Mouse (Mus musculus): ENCODE measurements around the gene Sacs. TPM values are rescaled to one million over a fixed set of nuclear protein-coding genes. Genes with fewer than 3 reads are reported as not detected.

Gene Sacs
- polyA plus RNA-seq, 1 experiment: 2.7 TPM

GRCm38 (mm10) chr14:61229763-61230162 is 91.5 kb downstream of the Sacs start:
- TF ChIP-seq CTCF (IDR thresholded peaks at IDR 0.05; ENCODE audit: control insufficient read depth, insufficient read depth, insufficient read length) (no peak), CEBPB (IDR thresholded peaks at IDR 0.05; ENCODE audit: low read depth) (no peak), MAX (IDR thresholded peaks at IDR 0.05) (no peak), MYOG (IDR thresholded peaks at IDR 0.05; ENCODE audit: control insufficient read depth, extremely low read depth, insufficient read length) (no peak), MYOD1 (IDR thresholded peaks at IDR 0.05; ENCODE audit: control insufficient read depth, insufficient read length, low read depth) (no peak), USF1 (IDR thresholded peaks at IDR 0.05; ENCODE audit: low read depth) (no peak), FOSL1 (IDR thresholded peaks at IDR 0.05; ENCODE audit: insufficient read depth, low read length, poor library complexity, severe bottlenecking) (no peak)
- no peaks in the 10 kb centered on the region for H3K79me2 ChIP-seq (ENCODE audit: control insufficient read depth, insufficient read depth)
- no peaks in the 10 kb centered on the region for H3K27me3 ChIP-seq (ENCODE audit: control insufficient read depth, insufficient read depth, insufficient read length)
- H3K4me3 ChIP-seq (ENCODE audit: insufficient read depth, poor library complexity, severe bottlenecking): no peak overlapping the region
- no peak overlapping the region for H3ac ChIP-seq (ENCODE audit: control insufficient read depth, insufficient read length, low read depth)
- no peaks in the 10 kb centered on the region for H3K36me3 ChIP-seq (ENCODE audit: control insufficient read depth, insufficient read depth)
- no peaks in the 10 kb centered on the region for H3K79me3 ChIP-seq (ENCODE audit: low read depth)

GRCm38 (mm10) chr14:61230179-61230578 is 91.9 kb downstream of the Sacs start:
- TF ChIP-seq USF1 (IDR thresholded peaks at IDR 0.05; ENCODE audit: low read depth) (no peak), FOSL1 (IDR thresholded peaks at IDR 0.05; ENCODE audit: insufficient read depth, low read length, poor library complexity, severe bottlenecking) (no peak), CTCF (IDR thresholded peaks at IDR 0.05; ENCODE audit: control insufficient read depth, insufficient read depth, insufficient read length) (no peak), MAX (IDR thresholded peaks at IDR 0.05) (no peak), CEBPB (IDR thresholded peaks at IDR 0.05; ENCODE audit: low read depth) (no peak), MYOD1 (IDR thresholded peaks at IDR 0.05; ENCODE audit: control insufficient read depth, insufficient read length, low read depth) (no peak), MYOG (IDR thresholded peaks at IDR 0.05; ENCODE audit: control insufficient read depth, extremely low read depth, insufficient read length) (no peak)
- Histone ChIP-seq H3K79me2 (ENCODE audit: control insufficient read depth, insufficient read depth) (no peaks in the 10 kb centered on the region), H3K27me3 (ENCODE audit: control insufficient read depth, insufficient read depth, insufficient read length) (no peaks in the 10 kb centered on the region), H3K4me3 (ENCODE audit: insufficient read depth, poor library complexity, severe bottlenecking) (no peak overlapping the region), H3K36me3 (ENCODE audit: control insufficient read depth, insufficient read depth) (no peaks in the 10 kb centered on the region), H3K79me3 (ENCODE audit: low read depth) (no peaks in the 10 kb centered on the region), H3ac (ENCODE audit: control insufficient read depth, insufficient read length, low read depth) (no peak overlapping the region)

DNA sequence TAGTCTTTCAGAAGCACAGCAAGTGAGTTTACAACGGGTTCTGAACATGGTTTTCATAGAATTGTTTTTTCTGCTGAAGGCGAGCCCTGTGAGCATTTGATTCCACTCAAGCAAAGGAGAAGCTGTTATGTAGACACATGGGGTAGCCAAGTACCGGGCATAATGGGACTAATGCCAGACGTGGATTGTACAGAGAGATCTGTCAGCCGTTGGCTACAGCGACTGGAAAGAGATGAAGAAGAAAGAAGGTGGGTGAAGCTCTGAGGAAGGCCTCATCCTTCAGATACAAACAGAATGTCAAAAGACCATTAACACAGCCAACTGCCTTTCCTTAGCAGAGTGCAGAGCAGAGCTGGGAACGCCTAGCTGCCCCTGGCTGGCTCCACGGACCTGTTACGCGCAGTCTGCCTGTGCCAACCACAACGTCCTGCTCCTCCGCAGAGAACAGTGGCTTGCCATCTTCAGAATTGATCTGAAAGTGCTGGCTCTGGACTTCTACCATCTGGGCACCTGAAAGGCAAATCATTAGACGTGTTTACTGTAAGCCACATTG is 93.8 kb downstream of the Sacs start:
- Histone ChIP-seq H3K79me2 (ENCODE audit: control insufficient read depth, insufficient read depth) (no peaks in the 10 kb centered on the region), H3K27me3 (ENCODE audit: control insufficient read depth, insufficient read depth, insufficient read length) (no peaks in the 10 kb centered on the region), H3ac (ENCODE audit: control insufficient read depth, insufficient read length, low read depth) (no peak overlapping the region), H3K79me3 (ENCODE audit: low read depth) (no peaks in the 10 kb centered on the region), H3K36me3 (ENCODE audit: control insufficient read depth, insufficient read depth) (no peaks in the 10 kb centered on the region), H3K4me3 (ENCODE audit: insufficient read depth, poor library complexity, severe bottlenecking) (no peak overlapping the region)
- TF ChIP-seq MYOD1 (IDR thresholded peaks at IDR 0.05; ENCODE audit: control insufficient read depth, insufficient read length, low read depth) (no peak), MYOG (IDR thresholded peaks at IDR 0.05; ENCODE audit: control insufficient read depth, extremely low read depth, insufficient read length) (no peak), FOSL1 (IDR thresholded peaks at IDR 0.05; ENCODE audit: insufficient read depth, low read length, poor library complexity, severe bottlenecking) (no peak), CTCF (IDR thresholded peaks at IDR 0.05; ENCODE audit: control insufficient read depth, insufficient read depth, insufficient read length) (no peak), CEBPB (IDR thresholded peaks at IDR 0.05; ENCODE audit: low read depth) (no peak), USF1 (IDR thresholded peaks at IDR 0.05; ENCODE audit: low read depth) (no peak), MAX (IDR thresholded peaks at IDR 0.05) (no peak)

DNA sequence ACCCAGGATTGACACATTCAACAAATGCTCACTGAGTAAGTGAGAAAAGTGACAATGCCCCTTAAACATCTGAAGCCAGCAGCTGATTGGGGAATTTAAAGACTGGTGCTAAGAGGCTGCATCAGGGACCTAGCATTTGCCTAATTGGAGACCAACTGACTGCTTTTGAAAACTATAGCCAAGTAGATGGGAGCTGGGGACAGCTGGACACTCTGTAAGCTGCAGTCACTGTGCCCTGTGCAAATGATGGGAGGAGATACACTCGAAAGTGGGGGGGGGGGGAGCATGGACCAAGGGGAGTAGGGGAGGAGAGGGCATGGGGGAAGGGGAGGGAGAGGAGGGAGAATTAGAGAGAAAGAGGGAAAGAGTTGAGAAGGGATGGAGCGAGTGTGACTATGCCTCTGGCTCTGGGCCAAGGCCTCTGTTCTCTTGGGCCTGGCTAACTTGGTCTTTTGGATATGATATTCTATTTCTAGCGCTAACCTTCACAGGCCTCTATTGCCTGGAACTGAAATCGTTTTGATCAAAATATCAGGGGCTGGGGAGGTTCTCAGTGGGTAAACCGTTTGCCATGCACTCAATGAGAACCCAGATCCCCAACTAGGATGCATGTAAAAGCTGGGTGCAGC is 97.7 kb downstream of the Sacs start:
- TF ChIP-seq FOSL1 (IDR thresholded peaks at IDR 0.05; ENCODE audit: insufficient read depth, low read length, poor library complexity, severe bottlenecking) (no peak), CEBPB (IDR thresholded peaks at IDR 0.05; ENCODE audit: low read depth) (no peak), CTCF (IDR thresholded peaks at IDR 0.05; ENCODE audit: control insufficient read depth, insufficient read depth, insufficient read length) (no peak), USF1 (IDR thresholded peaks at IDR 0.05; ENCODE audit: low read depth) (no peak), MYOG (IDR thresholded peaks at IDR 0.05; ENCODE audit: control insufficient read depth, extremely low read depth, insufficient read length) (no peak), MAX (IDR thresholded peaks at IDR 0.05) (no peak), MYOD1 (IDR thresholded peaks at IDR 0.05; ENCODE audit: control insufficient read depth, insufficient read length, low read depth) (no peak)
- no peaks in the 10 kb centered on the region for H3K79me2 ChIP-seq (ENCODE audit: control insufficient read depth, insufficient read depth)
- H3ac ChIP-seq (ENCODE audit: control insufficient read depth, insufficient read length, low read depth): no peak overlapping the region
- no peak overlapping the region for H3K4me3 ChIP-seq (ENCODE audit: insufficient read depth, poor library complexity, severe bottlenecking)
- H3K36me3 ChIP-seq (ENCODE audit: control insufficient read depth, insufficient read depth): no peaks in the 10 kb centered on the region
- no peaks in the 10 kb centered on the region for H3K79me3 ChIP-seq (ENCODE audit: low read depth)
- no peaks in the 10 kb centered on the region for H3K27me3 ChIP-seq (ENCODE audit: control insufficient read depth, insufficient read depth, insufficient read length)

DNA sequence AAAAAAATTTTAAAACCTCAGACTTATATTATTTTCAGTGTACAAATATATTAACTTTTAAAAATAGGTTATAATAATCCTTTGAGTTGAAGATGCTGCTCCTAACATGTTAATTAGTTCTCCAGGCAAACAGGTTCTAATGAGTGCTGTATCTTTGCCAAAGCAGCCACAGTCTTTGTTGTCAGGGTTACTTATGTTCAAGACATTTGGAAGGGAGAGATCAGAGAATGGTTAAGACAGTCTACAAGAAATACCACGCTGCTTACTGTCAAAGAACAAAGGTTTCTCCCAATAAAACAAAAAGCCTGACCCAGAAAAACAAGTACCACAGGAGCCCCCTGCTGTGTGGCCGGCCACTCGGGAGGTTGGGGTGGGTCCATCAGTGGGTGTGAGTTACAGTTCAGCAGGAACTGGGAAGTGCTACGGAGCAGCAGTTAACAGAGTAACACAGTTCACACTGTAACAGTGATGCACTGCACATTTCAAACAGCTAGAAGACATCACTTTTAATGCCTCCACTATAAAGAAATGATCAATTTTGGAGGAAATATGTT is 98.9 kb downstream of the Sacs start:
- no peaks in the 10 kb centered on the region for H3K27me3 ChIP-seq (ENCODE audit: control insufficient read depth, insufficient read depth, insufficient read length)
- H3K79me2 ChIP-seq (ENCODE audit: control insufficient read depth, insufficient read depth): no peaks in the 10 kb centered on the region
- no peaks in the 10 kb centered on the region for H3K79me3 ChIP-seq (ENCODE audit: low read depth)
- H3ac ChIP-seq (ENCODE audit: control insufficient read depth, insufficient read length, low read depth): no peak overlapping the region
- no peak overlapping the region for H3K4me3 ChIP-seq (ENCODE audit: insufficient read depth, poor library complexity, severe bottlenecking)
- H3K36me3 ChIP-seq (ENCODE audit: control insufficient read depth, insufficient read depth): no peaks in the 10 kb centered on the region
- TF ChIP-seq CEBPB (IDR thresholded peaks at IDR 0.05; ENCODE audit: low read depth) (no peak), MYOD1 (IDR thresholded peaks at IDR 0.05; ENCODE audit: control insufficient read depth, insufficient read length, low read depth) (no peak), MAX (IDR thresholded peaks at IDR 0.05) (no peak), CTCF (IDR thresholded peaks at IDR 0.05; ENCODE audit: control insufficient read depth, insufficient read depth, insufficient read length) (no peak), MYOG (IDR thresholded peaks at IDR 0.05; ENCODE audit: control insufficient read depth, extremely low read depth, insufficient read length) (no peak), FOSL1 (IDR thresholded peaks at IDR 0.05; ENCODE audit: insufficient read depth, low read length, poor library complexity, severe bottlenecking) (no peak), USF1 (IDR thresholded peaks at IDR 0.05; ENCODE audit: low read depth) (no peak)

Data from C2C12 (cell line).